Mouse (Mus musculus) left cerebral cortex, postnatal 4 days (tissue): Measurements from ENCODE around the gene Nr2c2. TPM values are rescaled to one million over a fixed set of nuclear protein-coding genes. Genes with fewer than 3 reads are reported as not detected.

Experiments
- total RNA-seq, 2 experiments: library from RNA; stranded (reverse); gene quantifications; 2 replicates each; pipeline ENCODE4 v1.2.3; 2021

Gene Nr2c2
- total RNA-seq, 2 experiments from 2014 or later: 95.9 to 100 TPM

Other genes starting within 250 kb of the Nr2c2 start
- 10 to 100 TPM; 24.2 to 24.7 TPM for gene Ccdc174, start 213.3 kb upstream of the Nr2c2 start, total RNA-seq
- 1 to 10 TPM; 2.6 to 3.0 TPM for gene 4930590J08Rik, start 188.6 kb upstream of the Nr2c2 start, total RNA-seq
- gene Fgd5, start 112.5 kb upstream of the Nr2c2 start, total RNA-seq: 1 to 10 TPM; 7.5 to 7.9 TPM
- gene Mrps25, start 92.6 kb downstream of the Nr2c2 start, total RNA-seq: 10 to 100 TPM; 35.2 to 37.3 TPM
- 10 to 100 TPM; 32.0 to 40.9 TPM for gene Rbsn, start 123.5 kb downstream of the Nr2c2 start, total RNA-seq
- 1 to 10 TPM; 2.5 to 4.3 TPM for gene Trh, start 153.3 kb downstream of the Nr2c2 start, total RNA-seq